Mouse (Mus musculus): ENCODE measurements around the gene Il17rc. TPM values are rescaled to one million over a fixed set of nuclear protein-coding genes. Genes with fewer than 3 reads are reported as not detected.

Il17rc gene
- total and polyA plus RNA-seq, 2 experiments from 2014 or later: 5.2 to 9.0 TPM

- peaks cover 27% of the 10 kb centered on the region; the same call in 1 of the 2 replicates for H3K36me3 ChIP-seq (ENCODE audit: insufficient read depth, low read length)
- WGBS: 94% methylated on average over 14 of the region's 14 CpGs
Observed at GRCm38 (mm10) chr6:113489410-113489809, 18.2 kb downstream of the Il17rc start.

GRCm38 (mm10) chr6:113492101-113492864 lies 21.1 kb downstream of the Il17rc start:
- H3K27ac ChIP-seq: no peak overlapping the region
- TF ChIP-seq CTCF (IDR thresholded peaks at IDR 0.05; ENCODE audit: low read depth): no peak
- H3K27me3 ChIP-seq (ENCODE audit: insufficient read depth, low read length): no peaks in the 10 kb centered on the region
- H3K4me1 ChIP-seq (ENCODE audit: insufficient read depth, low read length): 0 out of 2 replicates have a peak, but pooled peaks cover 3% of the 10 kb centered on the region
- H3K36me3 ChIP-seq (ENCODE audit: insufficient read depth, low read length): peaks cover 27% of the 10 kb centered on the region; the same call in 1 of the 2 replicates
- no peak overlapping the region for H3K4me3 ChIP-seq (ENCODE audit: low read length)
- no peaks in the 10 kb centered on the region for H3K9me3 ChIP-seq (ENCODE audit: low read length)
- no peak overlapping the region for H3K4me2 ChIP-seq (ENCODE audit: low read depth, low read length)
- no peak for ATAC-seq
- no peak overlapping the region for H3K9ac ChIP-seq (replicated peaks; ENCODE audit: low read length)
- 76% methylated on average over 24 of the region's 24 CpGs for WGBS
- no peak for DNase-seq (ENCODE audit: low spot score)

More at GRCm38 (mm10) chr6:113489410-113489809, 18.2 kb downstream of the Il17rc start:
- H3K27ac ChIP-seq: no peak overlapping the region
- H3K4me1 ChIP-seq (ENCODE audit: insufficient read depth, low read length): 0 out of 2 replicates have a peak, but pooled peaks cover 4% of the 10 kb centered on the region
- no peak for TF ChIP-seq CTCF (IDR thresholded peaks at IDR 0.05; ENCODE audit: low read depth)
- no peak overlapping the region for H3K4me3 ChIP-seq (ENCODE audit: low read length)
- H3K4me2 ChIP-seq (ENCODE audit: low read depth, low read length): no peak overlapping the region
- ATAC-seq (no peak), DNase-seq (ENCODE audit: low spot score) (no peak)
- H3K9ac ChIP-seq (replicated peaks; ENCODE audit: low read length): no peak overlapping the region
- H3K27me3 ChIP-seq (ENCODE audit: insufficient read depth, low read length): no peaks in the 10 kb centered on the region
- H3K9me3 ChIP-seq (ENCODE audit: low read length): no peaks in the 10 kb centered on the region

GRCm38 (mm10) chr6:113494258-113494788 lies 23.1 kb downstream of the Il17rc start:
- Histone ChIP-seq H3K9ac (replicated peaks; ENCODE audit: low read length) (no peak overlapping the region), H3K4me2 (ENCODE audit: low read depth, low read length) (peak overlapping the region; percentile 45), H3K27me3 (ENCODE audit: insufficient read depth, low read length) (no peaks in the 10 kb centered on the region), H3K27ac (peak overlapping the region; percentile 33; the same call in 1 of the 2 replicates), H3K4me3 (ENCODE audit: low read length) (peak overlapping the region; percentile 29), H3K36me3 (ENCODE audit: insufficient read depth, low read length) (peaks cover 17% of the 10 kb centered on the region; the same call in 1 of the 2 replicates), H3K4me1 (ENCODE audit: insufficient read depth, low read length) (0 out of 2 replicates have a peak, but pooled peaks cover 3% of the 10 kb centered on the region), H3K9me3 (ENCODE audit: low read length) (no peaks in the 10 kb centered on the region)
- WGBS: 1% methylated on average over 42 of the region's 54 CpGs
- DNase-seq (ENCODE audit: low spot score) (peak; percentile 87), ATAC-seq (peak; percentile 83)
- TF ChIP-seq CTCF (IDR thresholded peaks at IDR 0.05; ENCODE audit: low read depth): peak; percentile 67

- no peak for DNase-seq (ENCODE audit: low spot score)
- 60% methylated on average over 28 of the region's 28 CpGs for WGBS
- Histone ChIP-seq H3K27ac (no peak overlapping the region), H3K9ac (replicated peaks; ENCODE audit: low read length) (no peak overlapping the region; the same call in 1 of the 2 replicates), H3K4me3 (ENCODE audit: low read length) (peak overlapping the region; percentile 29; the same call in 1 of the 2 replicates), H3K4me2 (ENCODE audit: low read depth, low read length) (peak overlapping the region; percentile 45), H3K27me3 (ENCODE audit: insufficient read depth, low read length) (no peaks in the 10 kb centered on the region), H3K9me3 (ENCODE audit: low read length) (no peaks in the 10 kb centered on the region), H3K36me3 (ENCODE audit: insufficient read depth, low read length) (peaks cover 8% of the 10 kb centered on the region; the same call in 1 of the 2 replicates), H3K4me1 (ENCODE audit: insufficient read depth, low read length) (0 out of 2 replicates have a peak, but pooled peaks cover 3% of the 10 kb centered on the region)
- TF ChIP-seq CTCF (IDR thresholded peaks at IDR 0.05; ENCODE audit: low read depth): no peak
- ATAC-seq: peak; percentile 4; the same call in 1 of the 2 replicates
Observed at GRCm38 (mm10) chr6:113495071-113495675, 23.9 kb downstream of the Il17rc start.

GRCm38 (mm10) chr6:113499346-113499745 lies 28.1 kb downstream of the Il17rc start:
- DNase-seq (ENCODE audit: low spot score) (no peak), ATAC-seq (no peak)
- Histone ChIP-seq H3K27me3 (ENCODE audit: insufficient read depth, low read length) (no peaks in the 10 kb centered on the region), H3K4me1 (ENCODE audit: insufficient read depth, low read length) (0 out of 2 replicates have a peak, but pooled peaks cover 3% of the 10 kb centered on the region), H3K4me3 (ENCODE audit: low read length) (no peak overlapping the region), H3K9ac (replicated peaks; ENCODE audit: low read length) (no peak overlapping the region), H3K9me3 (ENCODE audit: low read length) (no peaks in the 10 kb centered on the region), H3K36me3 (ENCODE audit: insufficient read depth, low read length) (no peaks in the 10 kb centered on the region), H3K4me2 (ENCODE audit: low read depth, low read length) (no peak overlapping the region), H3K27ac (no peak overlapping the region)
- WGBS: 83% methylated on average over 6 of the region's 6 CpGs
- TF ChIP-seq CTCF (IDR thresholded peaks at IDR 0.05; ENCODE audit: low read depth): no peak

GRCm38 (mm10) chr6:113501388-113502084 lies 30.3 kb downstream of the Il17rc start, which contains the start of gene Prrt3:
Gene Prrt3, minus strand, starts transcription at chr6:113501931.
- TF ChIP-seq CTCF (IDR thresholded peaks at IDR 0.05; ENCODE audit: low read depth): no peak
- ATAC-seq (peak; percentile 90), DNase-seq (ENCODE audit: low spot score) (peak; percentile 85)
- Histone ChIP-seq H3K9ac (replicated peaks; ENCODE audit: low read length) (peak within 1 kb of the TSS; percentile 62), H3K4me3 (ENCODE audit: low read length) (peak within 1 kb of the TSS; percentile 52), H3K4me1 (ENCODE audit: insufficient read depth, low read length) (no peaks in the 10 kb centered on the region), H3K4me2 (ENCODE audit: low read depth, low read length) (peak within 1 kb of the TSS; percentile 61), H3K36me3 (ENCODE audit: insufficient read depth, low read length) (no peaks in the 10 kb centered on the region), H3K9me3 (ENCODE audit: low read length) (no peaks in the 10 kb centered on the region), H3K27me3 (ENCODE audit: insufficient read depth, low read length) (no peaks in the 10 kb centered on the region), H3K27ac (peak within 1 kb of the TSS; percentile 62; the same call in 1 of the 2 replicates)
- WGBS: 2% methylated on average over 32 of the region's 32 CpGs

Measured in hindbrain, postnatal 0 days (tissue).